Mouse (Mus musculus) embryonic facial prominence, embryonic 15.5 days (tissue): ENCODE data around the gene Zdhhc5. TPM values are rescaled to one million over a fixed set of nuclear protein-coding genes. Genes with fewer than 3 reads are reported as not detected.
"Not testable (repeated sequence)": the region's sequence is repeated elsewhere in the genome, so short reads cannot be mapped to it uniquely, and the experiment has no call there.

ENCODE experiments used
- ATAC-seq: fragments of 200-750 bp; cut with Nextera tagmentation; 2 replicates; pipeline ENCODE4 v1.8.0; 2017; ENCODE audit warnings: low read depth, moderate TSS enrichment; ENCODE audit not compliant: insufficient number of reproducible peaks, low FRiP score, low TSS enrichment
- H3K27ac ChIP-seq: fragments of 300-500 bp; sonication (generic); replicated peaks from 2 replicates; pipeline ENCODE4 v1.5.1; 2015; ENCODE audit warnings: mild to moderate bottlenecking, inconsistent platforms
- H3K27me3 ChIP-seq: fragments of 300-500 bp; sonication (generic); 2 replicates; pipeline ENCODE4 v1.6.1; 2015; ENCODE audit warnings: inconsistent platforms
- H3K36me3 ChIP-seq: fragments of 300-500 bp; sonication (generic); 2 replicates; pipeline ENCODE4 v1.6.1; 2015; ENCODE audit warnings: mild to moderate bottlenecking, inconsistent platforms
- H3K4me1 ChIP-seq: fragments of 300-500 bp; sonication (generic); 2 replicates; pipeline ENCODE4 v1.6.1; 2015; ENCODE audit warnings: inconsistent platforms
- H3K4me2 ChIP-seq: fragments of 300-500 bp; sonication (generic); replicated peaks from 2 replicates; pipeline ENCODE4 v1.6.1; 2015; ENCODE audit warnings: mild to moderate bottlenecking, inconsistent platforms
- H3K4me3 ChIP-seq: fragments of 300-500 bp; sonication (generic); replicated peaks from 2 replicates; pipeline ENCODE4 v1.5.1; 2015; ENCODE audit warnings: mild to moderate bottlenecking, inconsistent platforms
- H3K9ac ChIP-seq: fragments of 300-500 bp; sonication (generic); 2 replicates; pipeline ENCODE4 v1.6.1; 2015; ENCODE audit warnings: inconsistent platforms
- H3K9me3 ChIP-seq: fragments of 300-500 bp; sonication (generic); replicated peaks from 2 replicates; pipeline ENCODE4 v1.6.1; 2016; ENCODE audit warnings: inconsistent platforms
- WGBS: fragments of 180-500 bp; shearing (Covaris S2); methylation state at CpG from one replicate; pipeline ENCODE4 v1.1.7; 2015; 5-methylcytosine and 5-hydroxymethylcytosine counted together
- polyA plus RNA-seq: library from polyadenylated mRNA; unstranded; fragments of >200 nt; fragmentation: Nextera tagmentation; extraction: Ambion mirVana; gene quantifications from 2 replicates; pipeline ENCODE4 v1.2.1, GENCODE M21; 2015

Zdhhc5 gene
- polyA plus RNA-seq, 1 experiment from 2014 or later: 28.1 TPM

DNA sequence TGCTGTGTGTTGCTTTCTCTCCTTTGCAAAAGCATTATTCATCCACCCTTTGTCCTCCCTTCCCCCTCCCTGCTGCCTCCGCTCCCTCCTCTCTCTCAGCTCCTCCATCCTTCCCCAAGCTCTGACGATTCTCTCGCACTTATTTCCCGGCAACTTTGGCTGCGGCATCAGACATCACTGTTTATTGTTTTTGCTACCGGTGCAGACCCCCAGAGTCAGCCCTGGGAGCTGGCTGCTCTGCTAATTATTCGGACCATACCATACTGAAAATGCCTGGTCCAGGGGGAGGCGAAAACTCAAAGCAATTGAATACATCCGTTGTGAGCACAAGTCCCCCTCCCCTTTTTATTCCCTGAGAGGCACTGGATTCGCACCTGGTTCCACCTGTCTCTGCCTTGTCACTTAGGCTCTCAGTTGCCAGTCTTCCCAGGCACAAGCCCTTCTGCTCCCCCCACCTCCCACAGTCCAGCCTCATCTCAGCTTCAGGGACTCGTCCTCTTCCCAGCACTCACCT is 19.4 kb upstream of the Zdhhc5 start:
- Histone ChIP-seq H3K36me3 (no peaks in the 10 kb centered on the region), H3K4me3 (peak overlapping the region; percentile 49)
- ATAC-seq: no peak

DNA sequence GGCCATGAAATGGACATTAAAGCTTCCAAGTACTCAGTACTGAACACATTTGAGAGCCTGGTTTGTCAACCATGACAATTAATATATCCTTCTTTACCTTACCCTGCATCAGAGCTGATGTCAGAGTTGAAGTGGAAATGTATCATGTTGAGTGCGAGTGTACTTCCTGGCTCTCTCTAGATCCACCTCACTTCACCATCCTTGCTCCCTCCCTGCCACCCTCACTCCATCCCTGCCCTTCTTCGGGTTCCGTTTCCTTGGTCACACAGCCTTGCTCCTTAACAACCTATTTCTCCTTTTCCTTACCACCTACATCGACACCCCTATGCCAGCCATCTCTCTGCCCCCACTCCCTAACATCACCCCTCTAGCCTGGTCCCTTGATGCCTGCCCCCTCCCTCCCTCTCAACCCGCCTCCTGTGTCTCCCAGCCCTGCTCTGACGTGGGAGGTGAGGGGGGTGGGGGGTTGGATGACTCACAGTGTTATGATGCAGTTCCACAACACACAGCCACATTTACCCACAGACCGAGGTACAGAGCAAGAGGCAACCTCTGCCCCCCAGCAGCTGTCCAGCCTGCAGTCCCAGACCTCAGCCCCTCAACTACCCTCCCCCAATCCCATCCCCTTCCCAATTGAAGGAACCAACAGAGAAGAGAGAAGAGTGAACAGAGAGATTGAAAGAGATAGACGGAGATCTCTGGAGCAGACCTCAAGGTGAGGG is 18.8 kb upstream of the Zdhhc5 start, which contains the start of gene Ypel4:
TSS of gene Ypel4 (plus strand) at position 480 of the 722 bp plus-strand sequence.
- Histone ChIP-seq H3K27me3 (no peaks in the 10 kb centered on the region), H3K4me2 (peak within 1 kb of the TSS; percentile 59), H3K4me3 (peak within 1 kb of the TSS; percentile 49), H3K36me3 (no peaks in the 10 kb centered on the region), H3K4me1 (peaks cover 54% of the 10 kb centered on the region), H3K9me3 (no peaks in the 10 kb centered on the region), H3K9ac (peak within 1 kb of the TSS; percentile 42), H3K27ac (peak within 1 kb of the TSS; percentile 53; the same call in 1 of the 2 replicates)
- ATAC-seq: peak; percentile 69
- 2% methylated on average over 8 of the region's 8 CpGs for WGBS

More for the DNA sequence above, 19.4 kb upstream of the Zdhhc5 start:
- Histone ChIP-seq H3K27me3 (no peaks in the 10 kb centered on the region), H3K9me3 (no peaks in the 10 kb centered on the region), H3K4me2 (peak overlapping the region; percentile 59), H3K9ac (peak overlapping the region; percentile 42), H3K4me1 (peaks cover 61% of the 10 kb centered on the region), H3K27ac (peak overlapping the region; percentile 53; the same call in 1 of the 2 replicates)
- WGBS: 0% methylated on average over 11 of the region's 11 CpGs

DNA sequence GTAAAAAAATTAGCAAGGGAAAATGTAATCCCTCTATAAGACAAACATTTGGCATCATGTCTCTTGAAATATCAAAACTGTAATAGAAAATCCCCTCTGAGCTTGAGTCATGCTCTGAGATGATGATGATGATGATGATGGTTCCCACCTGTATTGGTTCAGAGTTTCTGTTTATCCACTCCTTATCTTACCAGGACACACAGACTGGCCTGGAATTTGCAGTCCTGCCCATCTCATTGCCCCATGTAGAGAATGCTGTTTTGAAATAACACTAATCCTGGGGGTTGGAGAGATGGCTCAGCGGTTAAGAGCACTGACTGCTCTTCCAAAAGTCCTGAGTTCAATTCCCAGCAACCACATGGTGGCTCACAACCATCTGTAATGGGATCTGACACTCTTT is 17.4 kb upstream of the Zdhhc5 start:
- no peak overlapping the region for H3K27ac ChIP-seq
- ATAC-seq: no peak
- H3K4me2 ChIP-seq: no peak overlapping the region
- peaks cover 40% of the 10 kb centered on the region for H3K4me1 ChIP-seq
- WGBS: 77% methylated on average over 1 of the region's 1 CpGs
- no peaks in the 10 kb centered on the region for H3K27me3 ChIP-seq
- H3K36me3 ChIP-seq: no peaks in the 10 kb centered on the region
- no peak overlapping the region for H3K4me3 ChIP-seq
- H3K9me3 ChIP-seq: no peaks in the 10 kb centered on the region
- no peak overlapping the region for H3K9ac ChIP-seq

DNA sequence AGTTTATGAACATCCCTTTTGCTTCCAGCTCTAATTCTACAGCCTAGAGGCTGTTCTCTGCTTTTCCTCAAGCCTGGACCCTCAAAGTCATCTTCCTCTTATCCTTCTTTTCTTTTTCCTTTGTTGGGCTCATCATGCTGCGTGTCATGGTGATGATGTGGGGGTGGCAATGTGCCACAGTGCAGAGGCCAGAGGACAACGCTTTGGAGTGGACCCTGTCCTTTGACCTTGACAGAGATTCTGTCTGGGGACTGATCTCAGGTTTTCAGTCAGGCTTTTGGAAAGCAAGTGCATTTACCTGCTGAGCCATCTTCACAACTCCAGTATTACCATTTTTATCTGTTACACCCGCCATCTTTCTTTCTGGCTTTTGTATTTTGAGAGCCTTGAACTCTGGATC is 16.2 kb upstream of the Zdhhc5 start:
- 74% methylated on average over 3 of the region's 3 CpGs for WGBS
- no peak overlapping the region for H3K4me3 ChIP-seq
- H3K9ac ChIP-seq: no peak overlapping the region
- H3K36me3 ChIP-seq: no peaks in the 10 kb centered on the region
- H3K27ac ChIP-seq: no peak overlapping the region
- no peak for ATAC-seq
- no peaks in the 10 kb centered on the region for H3K9me3 ChIP-seq
- H3K27me3 ChIP-seq: no peaks in the 10 kb centered on the region
- no peak overlapping the region for H3K4me2 ChIP-seq
- H3K4me1 ChIP-seq: peaks cover 34% of the 10 kb centered on the region

DNA sequence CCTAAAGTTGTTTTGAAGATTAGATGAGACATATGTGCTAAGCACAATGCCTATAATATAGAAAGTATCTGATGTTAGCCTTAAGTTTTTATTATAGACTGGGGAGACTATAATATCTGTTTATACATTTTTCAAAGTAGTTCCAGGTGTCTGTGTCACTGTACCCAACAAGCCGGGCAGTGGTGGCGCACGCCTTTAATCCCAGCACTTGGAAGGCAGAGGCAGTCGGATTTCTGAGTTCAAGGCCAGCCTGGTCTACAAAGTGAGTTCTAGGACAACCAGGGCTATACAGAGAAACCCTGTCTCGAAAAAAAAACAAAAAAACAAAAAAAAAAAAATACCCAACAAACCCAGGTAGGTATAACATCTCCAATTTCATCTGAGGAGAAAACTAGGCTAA is 13.2 kb upstream of the Zdhhc5 start:
- not testable (repeated sequence) for H3K27ac ChIP-seq, ATAC-seq, H3K9ac ChIP-seq, H3K4me2 ChIP-seq, H3K4me3 ChIP-seq, H3K27me3 ChIP-seq, H3K9me3 ChIP-seq
- 78% methylated on average over 5 of the region's 5 CpGs for WGBS
- H3K36me3 ChIP-seq: peaks cover 13% of the 10 kb centered on the region
- H3K4me1 ChIP-seq: peaks cover 14% of the 10 kb centered on the region

DNA sequence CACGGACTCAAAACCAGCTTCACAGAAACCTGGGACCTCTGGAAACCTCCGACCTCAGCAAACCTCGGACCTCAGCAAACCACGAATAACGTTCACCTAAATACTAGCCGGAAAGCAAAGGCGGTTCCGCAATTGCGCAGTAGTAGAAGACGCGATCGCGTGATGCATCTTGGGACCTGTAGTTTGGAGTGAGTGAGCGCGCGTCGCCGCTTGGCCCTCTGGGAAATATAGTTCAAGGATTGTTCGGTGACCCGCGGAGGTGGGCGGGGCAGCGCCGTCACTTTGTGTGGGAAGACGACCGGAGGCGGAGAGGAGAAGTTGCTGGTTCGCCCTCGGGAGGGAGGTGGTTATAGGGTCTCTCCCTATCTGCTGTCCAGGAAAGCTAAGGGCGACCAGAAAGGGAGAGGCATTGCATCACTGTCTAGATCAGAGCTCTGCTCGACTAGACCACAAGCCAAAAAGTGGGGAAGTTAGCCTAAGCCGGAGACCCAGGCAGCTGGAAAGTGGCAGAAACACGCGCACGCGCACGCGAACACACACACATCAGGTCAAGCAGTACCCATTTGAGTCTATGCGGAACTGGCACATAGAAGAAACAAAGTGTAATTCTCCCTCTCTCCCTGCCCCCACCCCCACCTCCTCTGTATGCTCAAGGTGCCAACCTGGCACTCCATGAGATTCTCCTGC is 12.3 kb upstream of the Zdhhc5 start, which contains the start of gene Clp1:
TSS of gene Clp1 (minus strand) at position 179 of the 687 bp plus-strand sequence.
- Histone ChIP-seq H3K27ac (peak within 1 kb of the TSS; percentile 87), H3K27me3 (no peaks in the 10 kb centered on the region), H3K4me3 (peak within 1 kb of the TSS; percentile 67), H3K9ac (peak within 1 kb of the TSS; percentile 46), H3K9me3 (no peaks in the 10 kb centered on the region), H3K36me3 (peaks cover 15% of the 10 kb centered on the region), H3K4me1 (peaks cover 14% of the 10 kb centered on the region), H3K4me2 (peak within 1 kb of the TSS; percentile 75)
- under 1% methylated on average over 39 of the region's 39 CpGs for WGBS
- peak; percentile 94 for ATAC-seq

DNA sequence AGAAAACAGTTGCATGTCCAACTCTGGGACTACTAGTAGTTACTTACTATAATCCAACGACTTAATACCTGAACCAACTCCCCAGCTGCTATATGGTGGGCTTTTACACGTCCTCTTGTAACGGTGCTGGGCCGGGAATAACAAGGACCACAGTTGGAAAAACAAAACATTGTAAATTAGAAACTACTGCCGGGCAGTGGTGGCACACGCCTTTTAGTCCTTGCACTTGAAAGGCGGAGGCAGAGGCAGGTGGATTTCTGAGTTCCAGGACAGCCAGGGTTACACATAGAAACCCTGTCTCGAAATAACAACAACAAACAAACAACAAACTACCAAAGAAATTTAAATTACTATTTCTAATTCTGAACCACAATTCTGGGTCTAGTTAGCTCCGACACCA is 11.7 kb upstream of the Zdhhc5 start:
- WGBS: 3% methylated on average over 9 of the region's 9 CpGs
- H3K9me3 ChIP-seq: no peaks in the 10 kb centered on the region
- H3K27me3 ChIP-seq: no peaks in the 10 kb centered on the region
- peaks cover 20% of the 10 kb centered on the region for H3K36me3 ChIP-seq
- peak overlapping the region; percentile 45; the same call in 1 of the 2 replicates for H3K27ac ChIP-seq
- H3K9ac ChIP-seq: peak overlapping the region; percentile 46
- H3K4me2 ChIP-seq: peak overlapping the region; percentile 75
- H3K4me3 ChIP-seq: peak overlapping the region; percentile 67
- ATAC-seq: no peak
- peaks cover 14% of the 10 kb centered on the region for H3K4me1 ChIP-seq

DNA sequence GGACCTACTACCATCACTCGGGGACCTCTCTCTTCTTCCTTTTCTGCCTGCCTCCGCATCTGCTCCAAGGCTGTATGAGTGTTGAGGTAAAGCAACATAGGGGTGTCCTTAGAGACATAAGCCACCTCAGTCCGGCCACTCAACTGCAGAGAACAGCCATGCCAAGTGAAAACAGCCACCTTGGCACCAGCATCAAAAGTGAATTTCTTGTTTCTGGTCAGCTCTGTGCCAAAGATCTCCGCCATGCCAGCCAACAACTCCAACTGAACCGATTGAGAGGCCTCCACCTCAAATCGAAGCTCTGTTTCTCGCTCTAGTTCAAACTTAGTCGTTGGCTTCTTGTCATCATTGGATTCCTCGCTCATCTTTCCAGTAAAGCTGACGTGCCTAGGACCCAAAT is 10.8 kb upstream of the Zdhhc5 start:
- H3K4me3 ChIP-seq: peak overlapping the region; percentile 67; the same call in 1 of the 2 replicates
- H3K9me3 ChIP-seq: no peaks in the 10 kb centered on the region
- no peak overlapping the region for H3K4me2 ChIP-seq
- H3K4me1 ChIP-seq: peaks cover 14% of the 10 kb centered on the region
- peaks cover 24% of the 10 kb centered on the region for H3K36me3 ChIP-seq
- H3K27ac ChIP-seq: no peak overlapping the region
- 92% methylated on average over 10 of the region's 10 CpGs for WGBS
- H3K9ac ChIP-seq: no peak overlapping the region
- no peak for ATAC-seq
- H3K27me3 ChIP-seq: no peaks in the 10 kb centered on the region

DNA sequence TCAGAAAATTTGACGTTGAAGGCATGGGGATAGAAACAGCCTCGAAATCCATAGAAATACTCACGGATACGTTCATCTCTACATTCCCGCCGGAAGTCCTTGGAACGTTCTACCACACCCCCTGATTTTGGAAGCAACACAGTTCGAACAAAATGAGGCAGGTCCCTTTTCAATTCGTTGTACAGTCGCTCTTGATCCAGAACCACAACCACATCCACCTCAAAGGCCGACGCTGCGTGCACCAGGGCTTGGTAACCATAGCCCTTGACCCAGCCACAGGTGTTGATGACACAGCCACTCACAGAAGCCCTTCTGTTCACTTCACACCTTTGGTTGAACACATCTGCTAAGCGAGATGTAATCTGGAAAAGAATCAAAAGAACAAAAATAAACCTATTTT is 8.9 kb upstream of the Zdhhc5 start:
- ATAC-seq: no peak
- WGBS: 93% methylated on average over 14 of the region's 14 CpGs
- peaks cover 24% of the 10 kb centered on the region for H3K36me3 ChIP-seq

DNA sequence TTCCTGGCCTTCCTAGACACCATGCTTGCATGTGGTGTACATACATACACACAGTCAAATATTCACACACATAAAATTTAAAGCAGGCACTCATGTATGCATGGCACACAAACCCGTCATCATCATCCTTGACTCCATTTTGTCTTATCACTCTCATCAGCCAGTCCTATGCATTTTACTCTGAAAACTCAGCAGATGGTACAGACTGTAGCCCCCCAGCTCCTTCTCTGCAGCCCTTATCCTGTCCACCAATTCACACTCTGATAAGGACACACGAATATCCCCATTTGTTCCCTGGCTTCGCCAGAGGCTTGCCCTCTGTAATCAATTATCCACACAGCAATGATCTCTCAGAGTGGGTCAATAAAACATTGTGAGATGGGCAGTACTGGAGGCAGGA is 6.2 kb upstream of the Zdhhc5 start:
- H3K9ac ChIP-seq: no peak overlapping the region
- no peak overlapping the region for H3K4me3 ChIP-seq
- 73% methylated on average over 3 of the region's 3 CpGs for WGBS
- peaks cover 24% of the 10 kb centered on the region for H3K36me3 ChIP-seq
- H3K4me1 ChIP-seq: peaks cover 12% of the 10 kb centered on the region
- H3K27me3 ChIP-seq: no peaks in the 10 kb centered on the region
- no peak for ATAC-seq
- no peak overlapping the region for H3K27ac ChIP-seq
- H3K9me3 ChIP-seq: no peaks in the 10 kb centered on the region
- no peak overlapping the region for H3K4me2 ChIP-seq

More for the DNA sequence above, 8.9 kb upstream of the Zdhhc5 start:
- Histone ChIP-seq H3K27me3 (no peaks in the 10 kb centered on the region), H3K27ac (no peak overlapping the region), H3K4me1 (peaks cover 14% of the 10 kb centered on the region), H3K4me2 (no peak overlapping the region), H3K4me3 (no peak overlapping the region), H3K9ac (no peak overlapping the region), H3K9me3 (no peaks in the 10 kb centered on the region)

DNA sequence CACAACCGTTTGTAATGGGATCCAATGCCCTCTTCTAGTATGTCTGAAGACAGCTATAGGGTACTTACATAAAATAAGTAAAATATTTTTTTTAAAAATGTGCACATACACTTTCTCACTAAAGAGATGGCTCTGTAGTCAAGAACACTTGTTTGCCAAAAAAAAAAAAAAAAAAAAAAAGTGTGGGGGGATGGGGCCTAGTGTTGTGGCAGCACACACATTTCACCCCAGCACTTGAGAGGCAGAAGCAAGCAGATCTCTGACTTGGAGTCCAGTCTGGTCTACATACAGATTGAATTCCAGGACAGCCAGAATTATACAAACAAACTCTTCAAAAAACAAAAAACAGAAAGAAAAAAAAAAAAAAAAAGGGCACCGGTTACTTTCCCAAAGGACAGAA is 5.7 kb upstream of the Zdhhc5 start:
- no peak overlapping the region for H3K4me3 ChIP-seq
- ATAC-seq: no peak
- H3K4me1 ChIP-seq: peaks cover 8% of the 10 kb centered on the region; the same call in 1 of the 2 replicates
- H3K27me3 ChIP-seq: no peaks in the 10 kb centered on the region
- 85% methylated on average over 2 of the region's 2 CpGs for WGBS
- no peak overlapping the region for H3K27ac ChIP-seq
- H3K9ac ChIP-seq: no peak overlapping the region
- no peak overlapping the region for H3K4me2 ChIP-seq
- H3K36me3 ChIP-seq: peaks cover 24% of the 10 kb centered on the region
- H3K9me3 ChIP-seq: no peaks in the 10 kb centered on the region
